Mouse (Mus musculus): Measurements from ENCODE around the gene Cfap61. TPM values are rescaled to one million over a fixed set of nuclear protein-coding genes. Genes with fewer than 3 reads are reported as not detected.
"Not testable (repeated sequence)": the region's sequence is repeated elsewhere in the genome, so short reads cannot be mapped to it uniquely, and the experiment has no call there.

Cfap61 gene
- total and polyA plus RNA-seq, 3 experiments: 1.4 to 1.7 (median 1.5) TPM

DNA sequence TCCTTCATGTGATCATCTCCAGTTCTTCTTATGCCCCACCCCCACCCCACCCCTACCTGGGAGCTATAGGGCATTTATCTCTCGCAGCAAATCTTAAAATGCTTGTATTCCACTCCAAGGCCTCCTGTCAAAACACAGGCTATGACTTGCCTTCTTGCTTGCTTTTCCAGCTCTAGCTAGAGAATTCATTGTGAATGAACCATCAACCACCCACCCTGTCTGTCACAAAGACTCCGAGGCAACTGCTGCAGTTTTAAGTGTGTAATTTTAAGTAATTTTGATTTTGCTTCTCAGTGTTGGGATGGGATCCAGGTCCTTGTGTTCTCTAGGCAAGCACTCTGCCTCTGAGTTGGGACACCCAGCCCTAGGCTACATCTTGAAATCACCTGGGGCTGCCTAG, 44.0 kb upstream of the Cfap61 start:
- WGBS: 84% methylated on average over 2 of the region's 2 CpGs
- TF ChIP-seq EP300 (IDR thresholded peaks at IDR 0.05; ENCODE audit: insufficient read depth, low read depth, low read length) (no peak), CTCF (IDR thresholded peaks at IDR 0.05) (no peak), POLR2A (IDR thresholded peaks at IDR 0.05; ENCODE audit: insufficient read depth, low read depth, low read length) (no peak)
- H3K27ac ChIP-seq: no peak overlapping the region; the same call in 1 of the 2 replicates
- no peaks in the 10 kb centered on the region for H3K79me2 ChIP-seq (replicated peaks; ENCODE audit: control insufficient read depth, insufficient read depth, low read length)
- no peak overlapping the region for H3K9ac ChIP-seq (ENCODE audit: low read depth, low read length)
- no peak for DNase-seq
- H3K27me3 ChIP-seq (ENCODE audit: control insufficient read depth, insufficient read depth, low read length): no peaks in the 10 kb centered on the region
- peaks cover 26% of the 10 kb centered on the region for H3K4me1 ChIP-seq (ENCODE audit: control insufficient read depth, insufficient read depth, low read length)
- H3K4me3 ChIP-seq: no peak overlapping the region
- intact Hi-C loops (cut with DNase I): no loop called here
- peaks cover 23% of the 10 kb centered on the region for H3K36me3 ChIP-seq (ENCODE audit: control insufficient read depth, insufficient read depth, low read length)

DNA sequence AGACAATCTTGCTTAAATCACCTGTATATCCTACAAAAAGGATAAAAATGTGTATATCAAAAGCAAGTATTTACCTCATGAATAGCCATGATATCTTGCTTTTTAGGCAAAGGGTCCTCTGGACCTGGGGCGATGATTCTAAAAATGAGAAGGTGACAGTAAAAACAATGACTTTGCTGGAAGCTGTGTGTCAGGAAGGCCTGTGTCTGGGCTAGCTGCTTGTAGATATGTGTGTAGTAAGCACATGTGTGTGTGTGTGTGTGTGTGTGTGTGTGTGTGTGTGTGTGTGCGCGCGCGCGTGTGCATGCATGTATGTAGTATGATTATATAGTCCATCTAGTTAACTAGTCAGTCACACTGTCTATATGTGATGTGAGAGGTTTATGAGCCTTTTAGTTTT, 40.8 kb upstream of the Cfap61 start:
- Histone ChIP-seq H3K79me2 (replicated peaks; ENCODE audit: control insufficient read depth, insufficient read depth, low read length) (no peaks in the 10 kb centered on the region), H3K36me3 (ENCODE audit: control insufficient read depth, insufficient read depth, low read length) (peaks cover 5% of the 10 kb centered on the region), H3K4me3 (no peak overlapping the region), H3K27ac (no peak overlapping the region), H3K27me3 (ENCODE audit: control insufficient read depth, insufficient read depth, low read length) (no peaks in the 10 kb centered on the region), H3K9ac (ENCODE audit: low read depth, low read length) (no peak overlapping the region), H3K4me1 (ENCODE audit: control insufficient read depth, insufficient read depth, low read length) (peaks cover 8% of the 10 kb centered on the region)
- intact Hi-C loops (cut with DNase I): no loop called here
- no peak for DNase-seq
- no peak for TF ChIP-seq EP300 (IDR thresholded peaks at IDR 0.05; ENCODE audit: insufficient read depth, low read depth, low read length)
- TF ChIP-seq POLR2A (IDR thresholded peaks at IDR 0.05; ENCODE audit: insufficient read depth, low read depth, low read length): no peak
- TF ChIP-seq CTCF (IDR thresholded peaks at IDR 0.05): no peak
- WGBS: 98% methylated on average over 6 of the region's 6 CpGs

DNA sequence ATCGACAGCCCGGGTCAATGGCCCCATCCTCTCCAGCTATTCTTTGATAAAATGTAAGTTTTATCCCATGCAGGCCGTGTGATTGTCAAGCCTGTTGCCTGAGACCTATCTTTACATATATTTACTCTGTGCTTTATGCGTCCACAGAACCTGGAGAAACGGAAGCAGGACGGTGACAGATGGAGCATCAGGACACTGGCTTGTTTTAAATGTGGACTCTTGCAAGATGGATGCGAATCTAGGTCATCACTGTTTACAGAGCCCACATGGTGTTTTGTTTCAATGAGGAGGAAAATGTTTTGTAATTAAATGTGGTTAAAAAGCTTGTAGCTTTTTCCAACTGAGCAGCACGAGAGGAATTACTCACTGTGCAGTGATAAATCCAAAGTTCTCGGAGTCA, 36.5 kb upstream of the Cfap61 start:
- Histone ChIP-seq H3K27me3 (ENCODE audit: control insufficient read depth, insufficient read depth, low read length) (no peaks in the 10 kb centered on the region), H3K27ac (no peak overlapping the region), H3K36me3 (ENCODE audit: control insufficient read depth, insufficient read depth, low read length) (no peaks in the 10 kb centered on the region), H3K79me2 (replicated peaks; ENCODE audit: control insufficient read depth, insufficient read depth, low read length) (peaks cover under 1% of the 10 kb centered on the region), H3K4me1 (ENCODE audit: control insufficient read depth, insufficient read depth, low read length) (no peaks in the 10 kb centered on the region), H3K4me3 (no peak overlapping the region), H3K9ac (ENCODE audit: low read depth, low read length) (no peak overlapping the region)
- TF ChIP-seq POLR2A (IDR thresholded peaks at IDR 0.05; ENCODE audit: insufficient read depth, low read depth, low read length) (no peak), CTCF (IDR thresholded peaks at IDR 0.05) (no peak), EP300 (IDR thresholded peaks at IDR 0.05; ENCODE audit: insufficient read depth, low read depth, low read length) (no peak)
- 77% methylated on average over 9 of the region's 9 CpGs for WGBS
- DNase-seq: no peak
- intact Hi-C loops (cut with DNase I): no loop called here

DNA sequence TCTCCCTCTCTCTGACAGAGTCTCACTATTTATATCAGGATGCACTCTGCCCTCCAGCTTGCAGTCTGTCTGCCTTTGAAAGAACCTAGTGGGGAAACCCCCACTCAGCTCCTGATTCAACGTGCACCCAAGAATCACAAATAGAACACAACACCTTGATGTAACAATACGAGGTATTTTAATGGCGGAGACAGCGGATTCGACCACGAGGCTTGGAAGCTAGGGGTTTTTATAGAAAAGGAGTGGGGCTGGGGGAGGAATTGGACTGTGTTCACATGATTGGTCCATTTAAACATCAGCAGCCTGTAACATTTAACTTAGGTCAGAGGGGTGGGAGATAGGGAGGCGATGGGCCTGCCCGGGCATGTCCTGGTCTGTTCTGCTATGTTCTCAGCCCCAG, 34.3 kb upstream of the Cfap61 start:
- H3K27ac ChIP-seq; H3K4me1 ChIP-seq (ENCODE audit: control insufficient read depth, insufficient read depth, low read length); H3K9ac ChIP-seq (ENCODE audit: low read depth, low read length); H3K27me3 ChIP-seq (ENCODE audit: control insufficient read depth, insufficient read depth, low read length); H3K4me3 ChIP-seq; H3K79me2 ChIP-seq (replicated peaks; ENCODE audit: control insufficient read depth, insufficient read depth, low read length); DNase-seq: not testable (repeated sequence)
- peaks cover 11% of the 10 kb centered on the region for H3K36me3 ChIP-seq (ENCODE audit: control insufficient read depth, insufficient read depth, low read length)
- 74% methylated on average over 8 of the region's 8 CpGs for WGBS
- intact Hi-C loops (cut with DNase I): loop anchor here (5.0 kb wide), 2 partner anchors 38 to 203 kb away; no protein-coding TSS in a partner anchor

DNA sequence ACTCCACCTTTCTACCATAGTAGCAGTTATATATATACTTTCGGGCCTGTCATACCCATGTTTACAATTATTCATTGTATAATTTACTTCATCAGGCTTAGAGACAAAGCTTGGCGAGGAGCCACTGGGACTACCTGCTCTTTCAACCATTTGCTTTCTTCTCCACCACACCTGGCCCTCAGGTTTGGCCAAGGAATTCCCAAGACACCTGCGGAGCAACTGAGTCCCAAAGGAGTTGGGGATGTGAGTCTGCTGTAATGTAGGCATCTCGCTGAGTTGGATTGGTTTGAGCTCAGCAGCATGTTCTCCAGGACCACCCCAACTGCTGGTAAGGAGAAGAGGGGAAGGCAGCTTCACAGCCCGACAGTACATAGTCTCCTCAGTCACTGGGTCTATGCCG, 32.7 kb upstream of the Cfap61 start, which contains the start of gene Naa20:
TSS of gene Naa20 (plus strand) at position 239 of the 400 bp plus-strand sequence.
- no peak within 1 kb of the TSS for H3K9ac ChIP-seq (ENCODE audit: low read depth, low read length)
- 85% methylated on average over 6 of the region's 6 CpGs for WGBS
- peak within 1 kb of the TSS; percentile 70 for H3K4me3 ChIP-seq
- DNase-seq: no peak
- peak within 1 kb of the TSS; percentile 97 for H3K27ac ChIP-seq
- H3K27me3 ChIP-seq (ENCODE audit: control insufficient read depth, insufficient read depth, low read length): no peaks in the 10 kb centered on the region
- peaks cover 8% of the 10 kb centered on the region for H3K79me2 ChIP-seq (replicated peaks; ENCODE audit: control insufficient read depth, insufficient read depth, low read length)
- TF ChIP-seq EP300 (IDR thresholded peaks at IDR 0.05; ENCODE audit: insufficient read depth, low read depth, low read length) (no peak), CTCF (IDR thresholded peaks at IDR 0.05) (no peak), POLR2A (IDR thresholded peaks at IDR 0.05; ENCODE audit: insufficient read depth, low read depth, low read length) (no peak)
- peaks cover 10% of the 10 kb centered on the region for H3K4me1 ChIP-seq (ENCODE audit: control insufficient read depth, insufficient read depth, low read length)
- peaks cover 20% of the 10 kb centered on the region for H3K36me3 ChIP-seq (ENCODE audit: control insufficient read depth, insufficient read depth, low read length)
- intact Hi-C loops (cut with DNase I): loop anchor here (2.0 to 5.0 kb wide), 3 partner anchors 33 to 205 kb away; partner anchors contain the start of genes Cfap61 and Crnkl1

DNA sequence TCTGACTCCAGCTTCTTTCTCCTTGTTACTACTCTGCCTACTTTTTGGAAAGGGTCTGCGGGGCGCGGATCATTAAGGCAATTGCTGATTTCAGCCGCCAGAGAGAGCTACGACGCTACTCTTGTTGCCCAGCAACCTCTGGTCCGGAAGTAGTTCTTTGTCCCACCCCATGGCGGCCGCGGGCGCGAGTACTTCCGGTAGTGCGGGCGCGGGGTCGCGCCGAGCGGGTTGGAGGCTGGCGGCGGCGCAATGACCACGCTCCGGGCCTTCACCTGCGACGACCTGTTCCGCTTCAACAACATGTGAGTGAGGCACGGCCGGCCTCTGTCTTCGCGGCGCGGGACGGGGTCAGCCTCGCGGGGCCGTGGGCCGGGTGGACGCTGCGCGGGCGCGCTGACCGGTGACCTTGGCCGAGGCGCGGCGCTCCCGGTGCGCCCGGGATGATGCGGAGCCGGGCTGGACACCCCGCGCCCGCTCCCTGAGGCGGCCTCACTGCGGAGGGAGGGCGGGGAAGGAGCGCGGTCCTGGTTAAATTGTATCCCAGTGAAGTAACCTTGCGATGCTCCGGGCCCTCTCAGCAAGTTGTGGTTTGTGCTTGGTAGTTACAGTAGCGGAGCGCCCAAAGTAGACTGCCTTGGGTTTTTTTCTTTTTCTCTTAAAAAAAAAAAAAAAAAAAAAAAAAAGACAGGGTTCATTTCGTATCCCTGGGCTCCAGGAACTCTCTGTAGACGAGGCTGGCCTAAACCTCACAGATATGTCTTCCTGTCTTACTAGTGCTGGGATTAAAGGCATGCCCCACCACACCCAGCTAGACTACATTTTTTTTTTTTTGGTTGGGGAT, 31.3 kb upstream of the Cfap61 start:
- WGBS: under 1% methylated on average over 68 of the region's 68 CpGs

More for the DNA sequence above, 31.3 kb upstream of the Cfap61 start:
- Histone ChIP-seq H3K36me3 (ENCODE audit: control insufficient read depth, insufficient read depth, low read length) (peaks cover 24% of the 10 kb centered on the region), H3K27ac (peak overlapping the region; percentile 97), H3K4me1 (ENCODE audit: control insufficient read depth, insufficient read depth, low read length) (peaks cover 10% of the 10 kb centered on the region), H3K27me3 (ENCODE audit: control insufficient read depth, insufficient read depth, low read length) (no peaks in the 10 kb centered on the region), H3K9ac (ENCODE audit: low read depth, low read length) (peak overlapping the region; percentile 93), H3K4me3 (peak overlapping the region; percentile 70), H3K79me2 (replicated peaks; ENCODE audit: control insufficient read depth, insufficient read depth, low read length) (peaks cover 10% of the 10 kb centered on the region)
- peak; percentile 74 for TF ChIP-seq POLR2A (IDR thresholded peaks at IDR 0.05; ENCODE audit: insufficient read depth, low read depth, low read length)
- TF ChIP-seq EP300 (IDR thresholded peaks at IDR 0.05; ENCODE audit: insufficient read depth, low read depth, low read length): no peak
- TF ChIP-seq CTCF (IDR thresholded peaks at IDR 0.05): peak; percentile 86
- intact Hi-C loops (cut with DNase I): loop anchor here (1.0 to 5.0 kb wide), 4 partner anchors 15 to 206 kb away; partner anchors contain the start of genes Cfap61 and Crnkl1
- DNase-seq: peak; percentile 90 to 92

All from heart, adult 2 months (tissue).